Mouse (Mus musculus) megakaryocyte, adult 5-6 weeks (primary cell): ENCODE data around the gene Olfm1. TPM values are rescaled to one million over a fixed set of nuclear protein-coding genes. Genes with fewer than 3 reads are reported as not detected.
A peak's percentile ranks its signal among the peaks of the same experiment; 100 is the strongest.

Experiments used
- ATAC-seq: 2 replicates; pipeline ENCODE4 v1.8.0; 2016; ENCODE audit warnings: mild to moderate bottlenecking, inconsistent platforms; ENCODE audit not compliant: poor library complexity, severe bottlenecking
- total RNA-seq, 2 experiments: library from RNA; stranded (forward) in 1 of 2; stranded (reverse) in 1 of 2; fragments of 153-499, 151-499 nt in 1 of 2; fragments of 221-1000, 200-1000 nt in 1 of 2; gene quantifications; 2 replicates each; pipeline versions ENCODE4 v1.2.3 to v1.2.4; 2015 to 2017

The Olfm1 gene
- total RNA-seq, 2 experiments from 2014 or later = 67.4 to 101 TPM

- ATAC-seq = peak; percentile 67
Measured at GRCm38 (mm10) chr2:28204167-28204566, 11.4 kb downstream of the Olfm1 start.

DNA sequence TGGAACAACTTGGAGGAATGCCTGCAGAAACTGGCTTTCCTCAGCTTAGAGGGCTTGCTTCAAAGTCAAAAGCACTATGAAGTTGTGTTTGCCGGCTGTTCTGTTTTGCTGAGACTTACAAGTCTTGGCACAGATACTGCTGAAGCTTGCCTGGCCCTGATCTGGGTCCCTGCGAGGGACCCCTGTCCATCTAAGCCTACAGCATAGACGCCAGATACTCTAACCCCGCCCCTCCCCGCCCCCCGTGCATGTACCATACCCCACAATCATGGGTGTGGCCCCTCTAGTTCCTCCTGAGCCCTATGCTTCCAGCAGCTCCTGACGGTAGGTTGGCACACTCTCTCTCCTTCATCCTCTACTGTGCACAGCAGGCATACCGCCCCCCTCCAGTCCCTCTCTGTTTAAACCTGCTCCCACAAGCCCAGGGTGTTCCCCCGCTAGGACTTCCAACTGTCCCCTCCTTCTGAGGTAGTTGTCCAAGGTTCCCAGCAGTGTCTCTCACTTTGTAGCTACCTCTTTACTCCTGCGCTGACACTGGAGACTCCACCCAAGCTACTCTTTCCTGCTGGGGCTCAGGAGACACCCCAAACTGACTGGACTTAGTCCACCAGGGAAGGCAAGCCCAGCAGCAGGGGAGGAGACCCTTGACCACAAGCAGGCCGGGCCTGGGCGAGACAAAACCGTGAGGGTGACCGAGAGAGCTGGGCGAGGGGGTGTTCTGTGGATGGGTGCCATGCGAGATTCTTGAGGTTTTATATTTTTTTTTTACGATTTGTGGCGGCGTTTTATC, 12.1 kb downstream of the Olfm1 start:
- ATAC-seq = 0 out of 2 replicates have a peak, but pooled peaks have one; percentile 31

DNA sequence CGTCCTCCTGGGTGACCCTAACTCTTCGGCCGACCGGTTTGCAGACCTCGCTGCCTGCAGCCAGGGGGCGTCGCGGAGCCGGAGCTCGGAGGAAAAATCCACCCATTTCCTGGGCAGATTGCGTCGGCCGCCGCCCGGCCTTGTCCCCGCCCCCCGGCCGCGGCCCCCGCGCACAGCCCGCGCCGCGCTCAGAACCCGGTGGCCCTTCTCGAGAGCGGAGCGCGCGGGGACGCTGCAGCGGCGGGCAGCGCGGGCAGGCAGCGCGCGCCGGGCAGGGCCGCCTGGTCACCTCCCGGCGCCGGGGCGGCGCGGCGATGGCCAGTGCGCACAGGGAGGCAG, 12.6 kb downstream of the Olfm1 start:
- peak; percentile 83 for ATAC-seq

GRCm38 (mm10) chr2:28205870-28206421, 13.2 kb downstream of the Olfm1 start:
- ATAC-seq = no peak

- no peak for ATAC-seq
Measured at GRCm38 (mm10) chr2:28206472-28206871, 13.7 kb downstream of the Olfm1 start.

DNA sequence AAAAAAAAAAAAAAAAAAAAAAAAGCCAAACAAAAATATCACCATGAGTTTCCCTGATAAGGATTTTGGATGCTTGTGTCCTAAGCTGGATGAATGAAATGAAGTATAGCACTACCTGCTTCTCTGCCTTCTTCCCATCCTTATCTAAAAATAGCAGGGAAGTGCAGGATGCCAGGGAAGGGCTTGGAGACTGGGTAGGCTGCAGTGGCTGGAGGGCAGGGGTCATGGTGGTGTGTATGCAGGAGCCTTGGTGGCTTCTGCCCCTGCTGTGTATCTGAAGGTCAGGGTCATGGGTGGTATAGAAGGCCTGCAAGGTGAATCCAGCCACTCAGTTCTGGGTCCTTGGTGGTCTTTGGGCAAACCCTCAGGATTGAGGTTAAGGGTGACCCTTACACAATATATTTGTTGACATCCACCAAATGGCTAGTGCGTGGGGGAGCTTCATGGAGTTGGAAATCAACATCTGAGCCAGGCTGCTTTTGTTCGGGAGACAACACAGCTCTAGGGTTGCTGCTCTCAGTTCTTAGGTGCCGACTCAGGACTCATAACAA, 14.5 kb downstream of the Olfm1 start:
- no peak for ATAC-seq

- ATAC-seq = no peak
Measured at GRCm38 (mm10) chr2:28208130-28208745, 15.4 kb downstream of the Olfm1 start.

- no peak for ATAC-seq
Measured at GRCm38 (mm10) chr2:28209211-28209610, 16.4 kb downstream of the Olfm1 start.

GRCm38 (mm10) chr2:28209653-28210052, 16.9 kb downstream of the Olfm1 start:
- ATAC-seq = no peak

DNA sequence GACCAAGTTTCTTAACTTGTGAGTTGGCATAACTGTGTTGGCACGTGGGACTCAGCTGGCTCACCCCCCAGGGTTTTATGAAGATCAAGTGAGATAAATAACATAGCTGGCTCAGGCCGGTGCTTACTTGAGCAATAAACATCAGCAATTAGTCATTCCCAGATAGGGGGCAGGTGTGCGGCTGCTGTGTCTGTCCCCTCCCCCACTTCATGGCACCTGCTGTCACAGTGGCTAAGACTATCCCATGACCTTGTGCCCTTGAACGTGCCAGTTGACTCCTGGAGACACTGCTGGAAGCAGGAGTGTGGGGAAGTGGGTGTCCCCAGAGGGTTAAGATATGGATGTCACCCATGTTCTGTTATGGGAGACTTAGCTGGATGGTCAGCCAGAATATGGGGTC, 17.5 kb downstream of the Olfm1 start:
- no peak for ATAC-seq

- no peak for ATAC-seq
Measured at GRCm38 (mm10) chr2:28211531-28212281, 18.9 kb downstream of the Olfm1 start.

GRCm38 (mm10) chr2:28212911-28213310, 20.1 kb downstream of the Olfm1 start:
- ATAC-seq = no peak

- ATAC-seq = no peak
Measured at GRCm38 (mm10) chr2:28216211-28216775, 23.5 kb downstream of the Olfm1 start.

DNA sequence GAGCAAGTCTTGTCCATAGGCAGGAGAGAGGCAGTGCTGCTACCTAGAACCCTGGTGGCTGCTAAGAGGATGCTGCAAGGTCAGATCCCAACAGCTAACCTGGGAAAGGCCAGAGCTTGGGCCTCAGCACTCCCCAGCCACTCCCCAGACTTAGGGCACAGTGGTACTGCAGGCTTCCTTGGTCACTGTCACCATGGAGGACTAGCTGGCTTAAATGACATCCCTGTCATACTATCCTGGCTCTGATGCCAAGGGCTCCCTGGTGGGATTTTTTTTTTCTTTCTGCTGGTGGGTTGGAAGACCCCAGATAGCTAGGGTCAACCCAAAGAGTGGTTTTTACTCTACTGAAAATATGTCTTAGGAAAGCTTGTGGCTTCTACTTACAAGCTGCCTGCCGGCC, 25.0 kb downstream of the Olfm1 start:
- no peak for ATAC-seq

GRCm38 (mm10) chr2:28218651-28219356, 26.0 kb downstream of the Olfm1 start:
- no peak for ATAC-seq

- ATAC-seq = no peak
Measured at GRCm38 (mm10) chr2:28219625-28220024, 26.8 kb downstream of the Olfm1 start.

DNA sequence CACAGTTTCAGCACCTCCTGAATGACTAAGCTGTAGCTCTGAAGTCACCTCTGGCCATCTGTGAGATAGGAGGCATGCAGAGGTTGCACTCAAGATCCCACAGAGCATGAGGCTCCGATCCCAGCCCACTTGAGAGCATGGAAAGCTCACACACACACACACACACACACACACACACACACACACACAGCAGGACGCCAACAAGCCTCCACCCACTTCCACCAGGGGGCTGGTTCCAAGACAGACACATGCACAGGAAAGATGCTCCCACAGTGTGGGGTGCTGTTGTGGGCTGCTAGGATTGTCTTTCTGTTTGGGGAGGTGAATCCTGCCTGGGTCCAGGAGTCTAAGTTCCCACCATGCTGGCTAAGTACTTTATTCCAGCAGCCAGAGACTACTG, 29.0 kb downstream of the Olfm1 start:
- ATAC-seq = no peak

- no peak for ATAC-seq
Measured at GRCm38 (mm10) chr2:28224819-28225218, 32.0 kb downstream of the Olfm1 start.

DNA sequence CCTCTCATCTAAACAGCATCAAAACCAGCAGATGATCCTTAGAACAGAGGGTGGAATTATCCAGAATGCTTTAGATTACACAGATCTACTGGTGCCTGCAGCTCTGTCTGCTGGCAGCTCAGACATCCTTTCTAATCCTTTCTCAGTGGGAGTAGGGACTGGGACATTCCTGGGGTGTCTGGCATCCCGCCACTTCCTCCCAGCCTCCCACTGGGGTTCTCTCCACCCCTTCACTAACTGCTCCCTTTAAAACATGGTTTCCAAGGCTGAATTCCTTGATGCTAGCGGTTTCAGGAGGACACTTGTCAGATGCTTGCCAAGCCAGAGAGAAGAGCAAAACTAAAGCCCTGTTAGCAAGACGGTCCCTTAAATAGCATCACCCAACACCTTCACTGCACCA, 33.1 kb downstream of the Olfm1 start:
- ATAC-seq = no peak

GRCm38 (mm10) chr2:28226971-28227370, 34.2 kb downstream of the Olfm1 start:
- ATAC-seq = no peak
